Mouse (Mus musculus): Measurements from ENCODE around the gene Fkbp5. TPM values are rescaled to one million over a fixed set of nuclear protein-coding genes. Genes with fewer than 3 reads are reported as not detected.

Fkbp5 gene
- polyA plus RNA-seq, 1 experiment from 2014 or later, result 11.4 TPM

- Histone ChIP-seq H3K4me2 (ENCODE audit: low read depth, low read length, severe bottlenecking) (no peak overlapping the region), H3K9me3 (ENCODE audit: control insufficient read depth, low read length) (no peaks in the 10 kb centered on the region), H3K4me1 (replicated peaks; ENCODE audit: control insufficient read depth, insufficient read depth, low read length) (no peaks in the 10 kb centered on the region), H3K9ac (ENCODE audit: low read length) (no peak overlapping the region), H3K27me3 (ENCODE audit: control insufficient read depth, insufficient read depth, low read length) (no peaks in the 10 kb centered on the region), H3K27ac (ENCODE audit: low read depth, low read length) (no peak overlapping the region), H3K36me3 (ENCODE audit: control insufficient read depth, insufficient read depth, low read length) (no peaks in the 10 kb centered on the region), H3K4me3 (ENCODE audit: low read depth, low read length) (no peak overlapping the region)
- 93% methylated on average over 6 of the region's 6 CpGs for WGBS
- no peak for ATAC-seq (replicated peaks; ENCODE audit: low FRiP score)
- DNase-seq (ENCODE audit: low spot score), result peak; percentile 30
Measured at GRCm38 (mm10) chr17:28433029-28433428, 84.3 kb downstream of the Fkbp5 start.

DNA sequence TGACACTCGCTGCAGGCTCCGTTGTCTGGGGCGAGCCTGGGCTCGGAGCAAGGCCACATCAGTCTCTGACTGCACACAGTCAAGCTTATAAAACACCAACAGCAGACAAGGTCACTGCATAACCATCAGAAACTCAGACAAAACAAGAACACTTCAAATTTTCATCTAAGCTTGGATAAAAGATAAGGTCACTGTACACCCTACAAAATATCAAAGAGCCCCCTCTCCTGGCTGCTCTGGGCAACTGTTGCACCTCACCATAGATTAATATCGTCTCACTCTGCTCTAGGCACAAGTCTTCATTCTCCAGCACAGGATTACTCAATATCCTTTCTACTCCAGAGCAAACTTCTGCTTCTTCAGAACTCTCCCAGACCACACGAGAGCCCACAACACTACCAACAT is 85.4 kb downstream of the Fkbp5 start:
- Histone ChIP-seq H3K27ac (ENCODE audit: low read depth, low read length) (no peak overlapping the region), H3K9ac (ENCODE audit: low read length) (no peak overlapping the region), H3K36me3 (ENCODE audit: control insufficient read depth, insufficient read depth, low read length) (no peaks in the 10 kb centered on the region), H3K4me1 (replicated peaks; ENCODE audit: control insufficient read depth, insufficient read depth, low read length) (no peaks in the 10 kb centered on the region), H3K9me3 (ENCODE audit: control insufficient read depth, low read length) (no peaks in the 10 kb centered on the region), H3K4me3 (ENCODE audit: low read depth, low read length) (no peak overlapping the region), H3K4me2 (ENCODE audit: low read depth, low read length, severe bottlenecking) (no peak overlapping the region), H3K27me3 (ENCODE audit: control insufficient read depth, insufficient read depth, low read length) (no peaks in the 10 kb centered on the region)
- ATAC-seq (replicated peaks; ENCODE audit: low FRiP score), result no peak
- WGBS, result 91% methylated on average over 6 of the region's 6 CpGs
- DNase-seq (ENCODE audit: low spot score), result peak; percentile 20

DNA sequence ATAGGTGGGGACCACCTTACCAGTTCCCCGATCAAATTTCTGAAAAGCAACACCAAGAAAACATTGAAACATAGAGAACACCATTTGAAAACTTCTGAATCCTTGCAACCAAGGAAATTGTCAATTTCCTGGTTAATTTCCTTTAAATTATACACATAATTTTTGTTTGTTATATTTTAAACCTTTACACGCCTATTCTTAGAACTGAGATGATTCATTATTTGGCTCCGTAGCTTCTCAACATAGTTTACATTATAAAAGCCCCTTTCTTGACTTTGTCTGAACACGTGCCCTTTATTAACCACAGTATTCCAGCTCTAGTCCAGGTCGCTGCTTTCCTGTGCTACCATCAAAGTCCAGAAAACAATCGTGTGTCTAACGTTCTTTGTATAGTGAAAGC is 86.3 kb downstream of the Fkbp5 start:
- H3K27ac ChIP-seq (ENCODE audit: low read depth, low read length), result no peak overlapping the region
- DNase-seq (ENCODE audit: low spot score) (no peak), ATAC-seq (replicated peaks; ENCODE audit: low FRiP score) (no peak)
- H3K4me2 ChIP-seq (ENCODE audit: low read depth, low read length, severe bottlenecking), result no peak overlapping the region
- no peaks in the 10 kb centered on the region for H3K4me1 ChIP-seq (replicated peaks; ENCODE audit: control insufficient read depth, insufficient read depth, low read length)
- no peak overlapping the region for H3K9ac ChIP-seq (ENCODE audit: low read length)
- 83% methylated on average over 7 of the region's 7 CpGs for WGBS
- H3K27me3 ChIP-seq (ENCODE audit: control insufficient read depth, insufficient read depth, low read length), result no peaks in the 10 kb centered on the region
- no peak overlapping the region for H3K4me3 ChIP-seq (ENCODE audit: low read depth, low read length)
- no peaks in the 10 kb centered on the region for H3K9me3 ChIP-seq (ENCODE audit: control insufficient read depth, low read length)
- no peaks in the 10 kb centered on the region for H3K36me3 ChIP-seq (ENCODE audit: control insufficient read depth, insufficient read depth, low read length)

DNA sequence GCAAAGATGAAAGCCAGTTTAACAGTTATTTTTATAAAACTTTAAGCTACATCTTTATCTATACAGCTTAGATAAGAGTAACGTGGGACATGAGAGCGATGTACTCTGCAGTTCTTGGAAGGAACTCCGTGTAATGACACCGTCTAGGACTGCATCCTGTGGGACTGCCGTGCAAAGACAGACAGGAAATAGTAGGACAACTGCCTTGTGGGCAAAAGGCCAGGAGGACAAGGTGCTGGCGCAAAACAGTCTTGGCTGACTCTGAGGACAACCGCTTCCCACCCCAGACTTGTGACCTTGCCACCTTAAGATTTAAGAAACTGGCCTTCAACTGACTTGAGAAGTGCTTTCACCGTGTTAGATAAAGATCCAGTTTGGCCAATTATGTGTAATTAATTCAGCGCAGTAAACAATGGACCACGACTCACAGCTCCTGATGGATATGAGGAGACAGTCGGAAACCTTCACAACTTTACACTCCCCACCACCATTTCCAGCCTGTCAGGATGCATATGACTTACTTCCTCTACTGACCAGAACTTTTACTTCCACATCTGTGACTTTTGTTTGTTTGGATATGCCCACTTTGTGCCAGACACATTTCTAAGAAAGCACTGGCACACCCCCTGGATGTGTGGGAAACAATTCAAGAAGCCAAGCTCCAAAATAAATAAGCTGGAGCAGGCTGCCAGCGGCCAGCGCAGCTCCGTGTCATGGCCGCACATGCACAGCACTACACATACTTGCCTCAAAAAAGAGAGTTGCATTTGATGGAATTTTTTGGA is 88.7 kb downstream of the Fkbp5 start:
- H3K36me3 ChIP-seq (ENCODE audit: control insufficient read depth, insufficient read depth, low read length), result no peaks in the 10 kb centered on the region

DNA sequence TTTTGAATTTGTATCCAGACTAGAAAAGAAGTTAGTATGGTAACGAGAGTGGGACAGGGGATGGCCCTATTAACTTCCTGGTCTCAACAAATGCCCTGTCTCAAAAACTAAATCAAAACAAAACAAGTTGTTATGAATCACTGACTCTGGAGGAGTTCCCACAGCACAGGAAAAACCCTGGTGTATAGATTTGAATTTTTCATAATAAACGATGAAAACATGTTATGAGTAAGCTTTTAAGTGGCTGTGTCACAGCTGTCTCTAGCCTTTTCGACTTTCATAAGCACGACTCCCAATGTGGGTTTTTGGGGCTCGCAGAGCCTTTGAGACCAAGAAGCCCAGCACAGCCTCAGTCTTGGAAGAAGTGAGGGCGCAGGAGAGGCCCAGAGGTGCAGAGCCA is 89.7 kb downstream of the Fkbp5 start:
- H3K27ac ChIP-seq (ENCODE audit: low read depth, low read length), result no peak overlapping the region
- H3K27me3 ChIP-seq (ENCODE audit: control insufficient read depth, insufficient read depth, low read length), result no peaks in the 10 kb centered on the region
- H3K4me3 ChIP-seq (ENCODE audit: low read depth, low read length), result no peak overlapping the region
- H3K9ac ChIP-seq (ENCODE audit: low read length), result no peak overlapping the region
- no peak overlapping the region for H3K4me2 ChIP-seq (ENCODE audit: low read depth, low read length, severe bottlenecking)
- no peaks in the 10 kb centered on the region for H3K9me3 ChIP-seq (ENCODE audit: control insufficient read depth, low read length)
- ATAC-seq (replicated peaks; ENCODE audit: low FRiP score), result no peak
- no peaks in the 10 kb centered on the region for H3K36me3 ChIP-seq (ENCODE audit: control insufficient read depth, insufficient read depth, low read length)
- H3K4me1 ChIP-seq (replicated peaks; ENCODE audit: control insufficient read depth, insufficient read depth, low read length), result no peaks in the 10 kb centered on the region
- no peak for DNase-seq (ENCODE audit: low spot score)
- 91% methylated on average over 6 of the region's 6 CpGs for WGBS

More for the DNA sequence above, 88.7 kb downstream of the Fkbp5 start:
- WGBS, result 88% methylated on average over 15 of the region's 15 CpGs
- Histone ChIP-seq H3K4me1 (replicated peaks; ENCODE audit: control insufficient read depth, insufficient read depth, low read length) (no peaks in the 10 kb centered on the region), H3K9ac (ENCODE audit: low read length) (no peak overlapping the region), H3K27ac (ENCODE audit: low read depth, low read length) (no peak overlapping the region), H3K9me3 (ENCODE audit: control insufficient read depth, low read length) (no peaks in the 10 kb centered on the region), H3K4me3 (ENCODE audit: low read depth, low read length) (no peak overlapping the region), H3K4me2 (ENCODE audit: low read depth, low read length, severe bottlenecking) (no peak overlapping the region), H3K27me3 (ENCODE audit: control insufficient read depth, insufficient read depth, low read length) (no peaks in the 10 kb centered on the region)
- no peak for ATAC-seq (replicated peaks; ENCODE audit: low FRiP score)
- DNase-seq (ENCODE audit: low spot score), result no peak

GRCm38 (mm10) chr17:28424373-28424772 is 93.0 kb downstream of the Fkbp5 start:
- DNase-seq (ENCODE audit: low spot score) (no peak), ATAC-seq (replicated peaks; ENCODE audit: low FRiP score) (no peak)
- WGBS, result 95% methylated on average over 6 of the region's 6 CpGs

GRCm38 (mm10) chr17:28421071-28421470 is 96.3 kb downstream of the Fkbp5 start:
- no peak overlapping the region for H3K4me2 ChIP-seq (ENCODE audit: low read depth, low read length, severe bottlenecking)
- no peaks in the 10 kb centered on the region for H3K9me3 ChIP-seq (ENCODE audit: control insufficient read depth, low read length)
- ATAC-seq (replicated peaks; ENCODE audit: low FRiP score) (no peak), DNase-seq (ENCODE audit: low spot score) (no peak)
- H3K27ac ChIP-seq (ENCODE audit: low read depth, low read length), result no peak overlapping the region
- H3K4me3 ChIP-seq (ENCODE audit: low read depth, low read length), result no peak overlapping the region
- no peak overlapping the region for H3K9ac ChIP-seq (ENCODE audit: low read length)
- no peaks in the 10 kb centered on the region for H3K27me3 ChIP-seq (ENCODE audit: control insufficient read depth, insufficient read depth, low read length)
- no peaks in the 10 kb centered on the region for H3K36me3 ChIP-seq (ENCODE audit: control insufficient read depth, insufficient read depth, low read length)
- no peaks in the 10 kb centered on the region for H3K4me1 ChIP-seq (replicated peaks; ENCODE audit: control insufficient read depth, insufficient read depth, low read length)
- 86% methylated on average over 5 of the region's 5 CpGs for WGBS

More at GRCm38 (mm10) chr17:28424373-28424772, 93.0 kb downstream of the Fkbp5 start:
- Histone ChIP-seq H3K9ac (ENCODE audit: low read length) (no peak overlapping the region), H3K4me1 (replicated peaks; ENCODE audit: control insufficient read depth, insufficient read depth, low read length) (no peaks in the 10 kb centered on the region), H3K4me2 (ENCODE audit: low read depth, low read length, severe bottlenecking) (no peak overlapping the region), H3K27ac (ENCODE audit: low read depth, low read length) (no peak overlapping the region), H3K36me3 (ENCODE audit: control insufficient read depth, insufficient read depth, low read length) (no peaks in the 10 kb centered on the region), H3K4me3 (ENCODE audit: low read depth, low read length) (no peak overlapping the region), H3K9me3 (ENCODE audit: control insufficient read depth, low read length) (no peaks in the 10 kb centered on the region), H3K27me3 (ENCODE audit: control insufficient read depth, insufficient read depth, low read length) (no peaks in the 10 kb centered on the region)

DNA sequence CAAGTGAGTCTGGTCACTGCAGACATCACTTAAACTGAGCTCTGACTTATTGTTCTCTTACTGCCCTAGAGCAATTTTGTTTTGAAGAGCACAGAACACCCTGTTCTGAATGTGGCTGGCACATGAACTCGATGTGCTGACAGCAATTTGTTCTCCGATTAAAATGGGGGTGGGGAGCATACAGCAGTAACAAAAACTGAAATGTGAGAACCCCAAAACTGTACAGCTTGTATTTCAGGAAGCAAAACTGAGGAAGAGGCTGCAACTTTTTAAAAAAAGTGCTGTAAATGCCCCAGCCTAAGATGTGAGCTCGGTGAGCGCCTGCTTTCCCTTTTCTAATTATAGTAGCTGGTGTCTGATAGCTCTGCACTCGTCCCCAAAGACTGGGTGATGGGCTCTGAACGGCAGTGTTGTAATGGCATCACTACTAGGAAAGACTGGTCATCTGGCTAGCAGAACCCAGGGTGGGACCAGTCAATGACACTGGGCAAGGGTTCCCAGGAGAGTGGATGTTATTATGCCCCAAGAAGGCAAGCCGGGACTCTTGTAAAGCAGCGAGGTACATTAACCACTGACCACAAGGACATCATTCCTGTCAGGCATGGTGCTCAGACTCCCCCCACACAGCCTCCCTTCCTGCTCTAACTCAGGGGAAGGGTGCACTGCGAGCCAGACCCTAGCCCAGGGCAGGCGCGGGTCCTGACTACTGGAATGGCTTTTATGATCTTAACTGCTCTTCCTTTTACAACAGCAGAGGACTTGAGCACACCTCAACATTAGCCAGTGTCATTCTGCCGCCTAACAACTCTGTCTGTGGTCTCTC is 96.9 kb downstream of the Fkbp5 start:
- Histone ChIP-seq H3K27me3 (ENCODE audit: control insufficient read depth, insufficient read depth, low read length) (no peaks in the 10 kb centered on the region), H3K27ac (ENCODE audit: low read depth, low read length) (no peak overlapping the region), H3K9ac (ENCODE audit: low read length) (no peak overlapping the region), H3K4me2 (ENCODE audit: low read depth, low read length, severe bottlenecking) (no peak overlapping the region), H3K36me3 (ENCODE audit: control insufficient read depth, insufficient read depth, low read length) (no peaks in the 10 kb centered on the region), H3K4me3 (ENCODE audit: low read depth, low read length) (no peak overlapping the region), H3K9me3 (ENCODE audit: control insufficient read depth, low read length) (no peaks in the 10 kb centered on the region), H3K4me1 (replicated peaks; ENCODE audit: control insufficient read depth, insufficient read depth, low read length) (no peaks in the 10 kb centered on the region)
- no peak for DNase-seq (ENCODE audit: low spot score)
- ATAC-seq (replicated peaks; ENCODE audit: low FRiP score), result no peak
- 83% methylated on average over 12 of the region's 12 CpGs for WGBS

All from forebrain, embryonic 11.5 days (tissue).